In the genomic region with DNA sequence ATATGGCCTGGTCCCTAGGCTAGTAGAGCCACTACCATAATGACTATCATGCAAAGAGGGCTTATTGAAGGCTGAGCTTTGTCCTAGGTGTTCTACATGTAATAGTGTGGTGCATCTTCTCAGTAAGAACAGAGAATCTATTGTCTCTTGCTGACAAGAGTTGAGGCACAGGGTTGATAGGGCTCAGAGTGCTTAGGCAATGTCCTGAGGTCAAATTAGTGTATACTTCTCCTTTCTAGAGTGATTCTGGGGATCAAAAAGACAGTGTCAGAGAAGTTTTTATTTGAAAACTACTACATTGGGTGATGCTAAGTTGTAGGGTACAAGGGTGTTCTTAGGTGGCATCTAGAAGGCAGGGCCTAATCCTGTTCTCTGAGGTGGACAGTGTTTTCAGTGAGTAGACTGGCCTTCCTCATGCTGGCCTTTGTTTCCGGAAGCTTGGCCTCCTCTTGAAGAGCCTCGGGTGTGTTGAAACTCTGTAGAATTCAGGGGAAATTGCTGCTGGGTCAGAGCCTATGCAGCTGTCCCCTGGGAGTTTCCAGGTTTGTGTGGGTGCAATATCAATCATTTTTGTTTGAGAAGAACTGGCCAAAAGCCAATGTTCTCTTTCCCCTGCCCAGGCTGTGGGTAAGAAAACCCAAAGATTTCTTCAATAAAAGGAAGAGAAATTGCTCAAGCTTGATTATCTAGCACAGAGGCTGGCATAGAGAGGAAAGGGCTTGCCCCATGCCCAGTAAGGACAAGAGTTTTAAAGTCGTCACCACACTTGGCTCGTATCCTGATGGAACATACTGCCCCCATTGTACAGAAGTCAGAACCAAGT, we compare ENCODE assay signal across 12 mouse cellular contexts.
A peak's percentile ranks its signal among the peaks of the same experiment; 100 is the strongest.
DNase-seq lines count a peak whose midpoint lies in the region; ATAC-seq and TF ChIP-seq lines count a peak whose summit lies in the region.
"Had no signal": no experiment of that assay in that cellular context is flagged by ENCODE, and none has a peak within 500 bp of the region (broad histone marks: within the 10 kb centered on the region; RNA-seq: fewer than 3 reads in every experiment).

No protein-coding gene starts in this region.

- H3K4me1 ChIP-seq in heart, embryonic 10.5 days = 0 out of 2 replicates have a peak, but pooled peaks cover 2% of the 10 kb centered on the region
- H3K4me1 ChIP-seq in stomach, embryonic 15.5 days = no peaks in the 10 kb centered on the region
- no peaks in the 10 kb centered on the region for H3K4me1 ChIP-seq in stomach, postnatal 0 days (replicated peaks; ENCODE audit: control insufficient read depth, insufficient read depth)
- peaks cover 5% of the 10 kb centered on the region; the same call in 1 of the 2 replicates for H3K4me1 ChIP-seq in neural tube, embryonic 15.5 days
- H3K4me1 ChIP-seq: kidney, embryonic 15.5 days had no signal

- TF ChIP-seq CTCF in stomach, postnatal 0 days (IDR thresholded peaks at IDR 0.05; ENCODE audit: low read depth) = no peak

- no peaks in the 10 kb centered on the region for H3K36me3 ChIP-seq in heart, embryonic 10.5 days
- H3K36me3 ChIP-seq in stomach, embryonic 15.5 days = no peaks in the 10 kb centered on the region
- no peaks in the 10 kb centered on the region for H3K36me3 ChIP-seq in stomach, postnatal 0 days (ENCODE audit: control insufficient read depth, insufficient read depth, low read length)
- no peaks in the 10 kb centered on the region for H3K36me3 ChIP-seq in neural tube, embryonic 15.5 days
- H3K36me3 ChIP-seq: kidney, embryonic 15.5 days; limb, embryonic 10.5 days had no signal

- peak; percentile 92 for DNase-seq in heart, adult 11 months
- no peak for DNase-seq in heart, embryonic 10.5 days (ENCODE audit: low spot score)
- no peak for DNase-seq in stomach, postnatal 0 days (ENCODE audit: low spot score)
- peak; percentile 24 for DNase-seq in lung, postnatal 10 days
- DNase-seq in frontal cortex, postnatal 36 days (ENCODE audit: low spot score in 2 of 2) = no peak

- H3K9ac ChIP-seq in stomach, embryonic 15.5 days = no peak overlapping the region
- H3K9ac ChIP-seq in stomach, postnatal 0 days (ENCODE audit: low read length) = no peak overlapping the region
- H3K9ac ChIP-seq in neural tube, embryonic 15.5 days (replicated peaks) = no peak overlapping the region
- H3K9ac ChIP-seq: kidney, embryonic 15.5 days had no signal

- H3K9me3 ChIP-seq in heart, embryonic 10.5 days = no peaks in the 10 kb centered on the region
- H3K9me3 ChIP-seq in stomach, embryonic 15.5 days = no peaks in the 10 kb centered on the region
- H3K9me3 ChIP-seq in stomach, postnatal 0 days (ENCODE audit: control insufficient read depth, low read length) = no peaks in the 10 kb centered on the region
- no peaks in the 10 kb centered on the region for H3K9me3 ChIP-seq in neural tube, embryonic 15.5 days (replicated peaks)
- H3K9me3 ChIP-seq: kidney, embryonic 15.5 days; limb, embryonic 10.5 days had no signal

- peak; percentile 39; the same call in 1 of the 2 replicates for ATAC-seq in stomach, embryonic 15.5 days (ENCODE audit: insufficient read depth, low FRiP score, low read depth)
- no peak for ATAC-seq in stomach, postnatal 0 days (ENCODE audit: low FRiP score, low TSS enrichment)
- no peak for ATAC-seq in erythroblast, adult 5-6 weeks (replicated peaks; ENCODE audit: low FRiP score, poor library complexity, severe bottlenecking)
- ATAC-seq in neural tube, embryonic 15.5 days (ENCODE audit: low FRiP score) = no peak
- ATAC-seq: activated CD4-positive, CD25-positive, alpha-beta regulatory T cell, adult 4 months; forebrain, embryonic 14.5 days had no signal

- no peak overlapping the region for H3K4me3 ChIP-seq in heart, embryonic 10.5 days
- no peak overlapping the region for H3K4me3 ChIP-seq in stomach, embryonic 15.5 days (replicated peaks)
- no peak overlapping the region for H3K4me3 ChIP-seq in stomach, postnatal 0 days (ENCODE audit: low read depth, low read length)
- H3K4me3 ChIP-seq in neural tube, embryonic 15.5 days (replicated peaks) = no peak overlapping the region
- H3K4me3 ChIP-seq: kidney, embryonic 15.5 days; limb, embryonic 10.5 days had no signal

- H3K4me2 ChIP-seq in stomach, embryonic 15.5 days = no peak overlapping the region
- no peak overlapping the region for H3K4me2 ChIP-seq in stomach, postnatal 0 days (replicated peaks; ENCODE audit: low read depth)
- no peak overlapping the region for H3K4me2 ChIP-seq in neural tube, embryonic 15.5 days
- H3K4me2 ChIP-seq: kidney, embryonic 15.5 days had no signal

- TF ChIP-seq EP300 in stomach, postnatal 0 days (optimal IDR thresholded peaks at IDR 0.05) = no peak

- H3K27me3 ChIP-seq in heart, embryonic 10.5 days (ENCODE audit: insufficient read depth, poor library complexity, severe bottlenecking) = no peaks in the 10 kb centered on the region
- no peaks in the 10 kb centered on the region for H3K27me3 ChIP-seq in stomach, embryonic 15.5 days (replicated peaks)
- no peaks in the 10 kb centered on the region for H3K27me3 ChIP-seq in stomach, postnatal 0 days (ENCODE audit: control insufficient read depth, insufficient read depth, low read length)
- H3K27me3 ChIP-seq in neural tube, embryonic 15.5 days (replicated peaks) = no peaks in the 10 kb centered on the region
- H3K27me3 ChIP-seq: kidney, embryonic 15.5 days had no signal

- no peak overlapping the region for H3K27ac ChIP-seq in heart, embryonic 10.5 days
- H3K27ac ChIP-seq in stomach, embryonic 15.5 days = no peak overlapping the region
- no peak overlapping the region for H3K27ac ChIP-seq in stomach, postnatal 0 days (replicated peaks)
- no peak overlapping the region for H3K27ac ChIP-seq in neural tube, embryonic 15.5 days (replicated peaks)
- H3K27ac ChIP-seq: kidney, embryonic 15.5 days; limb, embryonic 10.5 days had no signal

- 84% methylated on average over 4 of the region's 4 CpGs for WGBS in heart, embryonic 10.5 days
- 74% methylated on average over 4 of the region's 4 CpGs for WGBS in stomach, embryonic 15.5 days
- WGBS in stomach, postnatal 0 days = 51% methylated on average over 4 of the region's 4 CpGs
- 76% methylated on average over 4 of the region's 4 CpGs for WGBS in neural tube, embryonic 15.5 days

Comparison
In these comparisons a context has a peak if more than half of its experiments do, and no peak if none do; other contexts are left out.
1. DNase-seq: peak in heart, adult 11 months (single experiment) and lung, postnatal 10 days (single experiment); none in heart, embryonic 10.5 days (single experiment), stomach, postnatal 0 days (single experiment) and frontal cortex, postnatal 36 days (0 of 2).